Mouse (Mus musculus) granulocyte monocyte progenitor cell, adult 5-6 weeks (primary cell): ENCODE data around the gene Fgfr2. TPM values are rescaled to one million over a fixed set of nuclear protein-coding genes. Genes with fewer than 3 reads are reported as not detected.
"Not testable (repeated sequence)": the region's sequence is repeated elsewhere in the genome, so short reads cannot be mapped to it uniquely, and the experiment has no call there.

Experiments used
- ATAC-seq: replicated peaks from 2 replicates; pipeline ENCODE4 v1.8.0; 2016; ENCODE audit warnings: mild to moderate bottlenecking, moderate TSS enrichment, inconsistent platforms; ENCODE audit not compliant: poor library complexity, severe bottlenecking
- total RNA-seq, 2 experiments: library from RNA; stranded (forward) in 1 of 2; stranded (reverse) in 1 of 2; fragments of 200-712, 200-1000 nt in 1 of 2; fragments of >200 nt in 1 of 2; fragmentation: Nextera tagmentation in 1 of 2; gene quantifications; 2 replicates each; pipeline ENCODE4 v1.2.3; 2014 to 2017

Gene Fgfr2
- total RNA-seq, 2 experiments from 2014 or later = not detected

DNA sequence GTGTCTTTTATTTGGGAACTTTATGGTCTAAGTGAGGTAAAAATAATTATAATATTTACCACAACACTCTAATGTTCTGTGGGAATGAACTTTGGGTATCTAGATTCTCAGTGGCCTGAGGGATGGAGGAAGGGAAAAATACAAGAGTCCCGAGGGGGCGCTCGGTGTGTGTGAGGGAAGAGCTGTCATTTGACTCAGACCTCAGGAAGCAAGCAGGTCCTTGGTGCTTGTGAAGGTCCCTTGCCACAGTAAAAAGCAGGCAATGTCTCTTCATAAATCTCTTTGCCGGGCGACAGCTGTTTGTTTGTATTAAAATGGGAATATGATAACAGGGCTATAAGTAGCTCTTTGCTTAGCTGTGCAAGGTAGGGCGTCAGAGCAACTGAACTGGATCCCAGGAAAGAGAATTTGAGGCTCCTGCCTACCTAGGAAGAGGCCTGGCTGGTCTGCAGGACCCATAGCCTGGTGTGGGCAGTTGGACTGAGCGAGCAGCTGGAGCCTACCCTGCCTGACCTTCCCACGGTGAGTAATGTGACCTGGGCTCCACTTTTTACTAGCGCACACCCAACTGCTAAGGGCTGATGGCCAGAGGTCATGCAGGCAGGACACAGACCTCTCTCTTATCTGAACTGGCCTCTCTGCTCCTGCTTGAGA, 2554.2 kb downstream of the Fgfr2 start:
- no peak for ATAC-seq

DNA sequence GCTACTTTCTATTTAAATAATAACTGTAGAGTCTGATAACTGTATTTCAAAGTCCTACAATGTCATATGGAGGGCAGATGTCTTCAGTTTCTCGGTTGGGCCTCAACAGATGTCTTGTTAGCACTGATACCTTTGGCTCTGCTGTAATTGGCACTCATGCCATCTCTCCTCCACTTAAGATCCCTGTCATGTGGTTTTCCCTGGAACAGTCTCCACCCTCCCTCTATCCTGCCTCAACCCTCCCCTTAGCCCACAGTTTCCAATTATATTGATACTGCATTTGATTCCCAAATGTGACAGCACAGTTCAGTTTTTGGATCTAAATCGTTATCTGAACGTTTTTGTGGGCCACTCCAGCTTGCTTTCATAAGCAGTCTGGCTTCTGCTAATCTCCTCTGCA, 2558.6 kb downstream of the Fgfr2 start:
- ATAC-seq = no peak

DNA sequence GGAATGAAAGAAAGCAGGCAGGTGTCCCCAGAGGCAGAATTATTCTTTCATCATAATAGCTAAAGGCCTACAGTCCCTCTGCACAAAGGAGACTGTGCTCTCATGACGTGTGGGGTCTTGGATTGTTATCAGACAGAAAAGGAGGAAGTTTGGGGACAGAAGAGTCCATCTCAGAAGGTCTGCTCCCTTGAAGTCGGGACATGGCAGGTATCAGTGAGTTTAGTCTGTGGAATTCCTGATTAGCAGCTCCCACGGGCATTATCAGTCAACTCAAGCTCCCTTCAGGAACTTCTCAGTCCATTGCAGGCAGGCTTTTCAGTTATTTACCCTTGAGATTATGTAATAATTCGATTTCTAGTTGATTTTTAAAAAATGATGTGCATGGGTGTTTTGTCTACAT, 2559.3 kb downstream of the Fgfr2 start:
- ATAC-seq = no peak

DNA sequence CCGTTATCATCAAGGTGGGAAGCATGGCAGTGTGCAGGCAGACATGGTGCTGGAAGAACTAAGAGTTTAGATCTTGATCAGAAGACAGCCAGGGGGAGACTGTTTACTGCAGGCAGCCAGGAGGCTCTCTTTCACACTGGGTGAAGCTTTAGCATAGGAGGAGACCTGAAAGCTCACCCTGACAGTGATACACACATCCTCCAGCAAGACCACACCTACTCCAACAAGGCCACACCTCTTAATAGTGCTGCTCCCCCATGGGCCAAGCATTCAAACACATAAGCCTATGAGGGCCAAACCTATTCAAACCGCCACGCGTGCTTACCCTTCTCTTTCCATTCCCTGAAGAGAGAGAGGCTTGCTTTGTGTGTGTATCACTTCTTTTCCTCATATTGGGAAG, 2559.9 kb downstream of the Fgfr2 start:
- no peak for ATAC-seq

DNA sequence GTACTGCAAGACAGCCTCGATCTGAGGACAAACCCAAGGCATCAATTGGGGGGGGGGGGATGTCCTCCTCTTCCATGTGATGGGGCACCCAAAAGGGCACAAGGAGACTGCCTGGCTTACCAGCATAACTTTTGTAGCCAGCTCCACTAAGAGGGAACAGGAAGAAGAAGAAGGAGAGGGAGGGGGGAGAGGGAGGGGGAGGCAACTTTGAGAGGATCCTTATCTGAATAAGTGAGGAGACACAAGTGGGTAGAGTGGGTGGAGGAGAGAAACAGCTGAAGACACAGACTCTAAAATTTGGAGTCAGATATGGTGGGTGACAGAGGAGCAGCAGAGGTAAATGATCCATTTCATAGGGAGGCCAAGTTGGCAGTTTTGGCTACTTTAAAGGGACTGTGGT, 2562.2 kb downstream of the Fgfr2 start:
- peak; percentile 40; the same call in 1 of the 2 replicates for ATAC-seq

DNA sequence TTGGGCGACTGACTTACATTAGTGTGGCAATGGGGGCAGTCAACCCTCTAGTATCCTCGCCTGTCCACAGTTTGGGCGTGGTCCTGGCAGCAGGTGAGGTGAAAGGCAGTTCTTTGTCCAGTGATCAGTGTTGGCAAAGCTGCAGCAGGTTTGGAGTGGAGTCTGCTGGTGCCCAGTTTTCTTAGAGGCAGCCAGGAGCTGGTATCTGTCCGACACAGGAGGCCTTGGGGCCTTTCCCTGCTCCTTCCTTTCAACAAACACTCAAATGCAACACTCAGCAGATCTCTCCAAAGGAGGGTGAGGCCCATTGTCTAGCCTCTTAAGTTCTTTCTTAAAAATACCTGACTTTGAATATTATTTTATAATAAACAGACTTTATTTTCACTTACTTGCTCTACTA, 2564.6 kb downstream of the Fgfr2 start:
- ATAC-seq = no peak

DNA sequence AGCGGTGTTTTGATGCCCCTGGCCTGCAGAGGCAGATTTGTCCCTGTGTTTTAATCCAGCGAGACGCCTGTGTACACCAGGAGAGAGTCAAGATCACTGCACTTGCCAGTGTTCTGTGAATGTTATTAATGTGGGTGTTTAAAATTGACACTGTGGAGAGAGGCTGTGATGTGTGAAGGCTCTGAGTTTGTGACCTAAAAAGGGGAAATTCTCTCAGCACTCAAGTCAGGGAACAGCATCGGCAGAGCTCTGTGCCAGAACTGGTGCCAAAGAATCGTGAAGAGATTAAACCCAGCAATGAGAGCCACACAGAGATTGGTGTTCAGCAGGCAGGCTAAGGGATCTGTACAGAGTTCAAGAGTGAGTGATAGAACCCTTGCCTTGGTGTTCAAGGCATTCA, 2567.6 kb downstream of the Fgfr2 start:
- ATAC-seq = no peak

DNA sequence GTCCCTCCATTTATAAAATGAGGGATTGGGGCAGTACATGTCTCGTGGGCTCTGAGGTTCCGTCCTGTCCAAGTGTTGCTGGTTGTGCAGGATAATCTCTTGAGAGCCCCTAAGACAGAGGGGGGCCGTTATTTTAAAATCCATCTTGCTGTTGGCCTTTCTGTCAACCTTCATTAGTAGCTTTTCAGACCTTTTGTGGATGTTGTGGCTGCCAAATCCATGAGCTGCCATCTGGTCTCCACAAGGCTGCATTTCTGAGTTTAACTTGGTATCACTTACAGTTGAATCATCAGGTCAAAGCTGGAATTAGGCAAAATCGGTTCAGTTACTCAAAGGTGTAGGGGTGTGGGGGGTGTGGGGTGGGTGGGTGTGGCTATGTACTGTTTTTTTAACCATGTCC, 2569.8 kb downstream of the Fgfr2 start:
- ATAC-seq = no peak

DNA sequence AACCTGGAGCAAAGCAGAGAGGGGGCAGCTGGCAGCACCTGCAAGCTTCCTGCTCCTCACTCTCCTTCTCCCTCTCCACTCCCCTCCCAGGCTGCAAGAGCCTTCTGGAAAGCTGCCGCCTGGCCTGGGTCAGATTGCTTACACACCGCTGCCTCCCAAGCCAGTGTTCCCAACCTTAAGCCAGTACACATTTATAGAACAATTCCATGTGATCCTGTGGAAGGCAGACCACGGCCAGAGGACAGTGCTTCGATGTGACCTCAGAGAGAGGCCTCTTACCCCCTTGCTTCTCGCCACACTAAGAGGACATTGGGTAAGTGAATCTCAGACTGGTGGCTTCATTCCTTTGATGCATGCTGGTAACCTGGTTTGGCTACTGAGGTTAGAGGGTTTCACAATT, 2570.4 kb downstream of the Fgfr2 start:
- peak; percentile 73 for ATAC-seq

DNA sequence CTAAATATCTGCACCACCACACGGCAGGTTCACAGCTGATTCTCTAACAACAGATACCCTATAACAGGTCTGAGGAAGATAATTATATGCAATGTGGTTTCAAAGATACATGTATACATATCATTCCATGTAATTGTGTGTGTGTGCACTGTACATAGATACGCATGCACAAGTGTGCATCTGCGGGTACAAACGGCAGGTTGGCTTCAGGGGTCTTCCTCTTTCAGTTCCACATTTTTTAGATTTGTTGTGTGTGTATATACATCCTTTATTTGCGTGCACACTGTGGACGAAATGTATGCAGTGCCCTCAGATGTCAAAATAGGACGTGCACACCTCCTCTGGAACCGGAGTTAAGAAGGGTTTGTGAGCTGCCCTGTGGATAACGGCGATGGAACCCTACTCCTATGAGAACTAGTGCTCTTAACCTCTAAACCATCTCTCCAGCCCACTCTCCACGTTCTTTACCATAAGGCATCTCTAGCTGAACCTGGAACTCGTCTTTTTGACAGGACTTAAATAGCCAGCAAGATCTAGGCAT, 2575.4 kb downstream of the Fgfr2 start:
- ATAC-seq = peak; percentile 71

DNA sequence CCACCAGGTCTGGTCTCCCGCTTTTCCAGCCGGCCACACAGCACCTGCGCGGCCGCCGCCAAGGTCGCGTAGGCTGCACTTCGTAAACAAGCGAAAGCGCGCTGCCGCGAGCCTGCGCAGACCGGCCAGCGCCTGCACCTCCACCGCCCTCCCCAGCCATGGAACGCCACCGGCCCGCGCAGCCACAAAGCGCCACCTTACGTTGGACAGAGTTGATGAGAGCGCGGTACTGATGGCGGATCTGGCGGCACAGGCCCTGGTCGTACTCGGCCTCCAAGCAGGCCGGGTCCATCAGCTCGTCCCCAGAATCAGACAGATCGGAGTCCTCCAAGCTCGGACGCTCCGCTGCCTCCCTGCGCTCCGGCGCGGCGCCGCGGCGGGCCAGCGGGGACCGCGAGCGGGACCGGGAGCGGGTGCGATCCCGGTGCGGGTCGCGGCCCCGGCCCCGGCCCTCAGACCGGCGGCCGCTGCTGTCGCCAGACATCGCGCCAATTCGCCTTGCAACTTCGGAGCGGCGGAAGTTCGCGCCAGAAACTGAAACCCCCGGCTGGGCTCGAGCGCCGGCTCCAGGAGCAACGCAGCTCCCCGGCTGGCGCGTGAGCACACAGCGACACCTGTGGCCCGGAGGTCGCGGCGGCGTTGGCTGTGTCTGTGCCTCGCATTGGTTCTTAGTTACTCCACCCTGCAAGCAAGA, 2576.2 kb downstream of the Fgfr2 start:
- peak; percentile 90 for ATAC-seq

DNA sequence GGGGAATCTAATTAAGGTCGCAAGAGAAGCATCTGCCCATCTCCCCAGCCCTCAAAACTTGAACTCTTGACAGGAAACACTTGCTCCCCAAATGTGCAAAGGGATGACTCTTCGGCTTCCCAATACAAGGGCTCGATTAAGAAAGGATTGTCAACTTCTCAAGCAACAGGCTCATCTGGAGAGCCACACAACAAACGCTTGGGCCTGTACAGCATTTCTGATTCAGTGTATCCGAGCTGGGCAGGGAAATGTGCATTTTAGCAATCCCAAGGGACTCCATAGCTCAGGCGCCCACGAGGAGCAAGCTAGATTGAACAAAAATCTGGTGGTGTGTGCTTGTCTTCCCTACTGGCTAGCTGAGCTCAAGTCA, 2576.7 kb downstream of the Fgfr2 start:
- no peak for ATAC-seq

DNA sequence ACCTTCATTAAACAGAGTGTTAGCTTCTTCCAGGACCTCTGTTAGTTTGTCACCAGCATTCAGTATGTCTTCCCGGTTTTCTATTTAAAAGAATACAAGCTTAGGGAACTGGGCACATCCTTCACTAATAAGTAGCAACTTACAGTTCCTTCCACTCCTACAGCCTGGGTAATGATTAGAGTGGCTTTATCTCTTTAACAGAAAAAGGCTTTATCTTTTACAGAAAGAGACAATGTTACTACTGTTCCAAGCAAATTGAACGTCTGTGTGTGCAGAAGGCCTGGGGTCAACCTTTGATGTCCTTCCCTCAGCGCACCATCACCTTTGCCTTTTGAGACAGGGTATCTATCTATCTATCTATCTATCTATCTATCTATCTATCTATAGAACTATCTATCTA, 2577.3 kb downstream of the Fgfr2 start:
- ATAC-seq = no peak

DNA sequence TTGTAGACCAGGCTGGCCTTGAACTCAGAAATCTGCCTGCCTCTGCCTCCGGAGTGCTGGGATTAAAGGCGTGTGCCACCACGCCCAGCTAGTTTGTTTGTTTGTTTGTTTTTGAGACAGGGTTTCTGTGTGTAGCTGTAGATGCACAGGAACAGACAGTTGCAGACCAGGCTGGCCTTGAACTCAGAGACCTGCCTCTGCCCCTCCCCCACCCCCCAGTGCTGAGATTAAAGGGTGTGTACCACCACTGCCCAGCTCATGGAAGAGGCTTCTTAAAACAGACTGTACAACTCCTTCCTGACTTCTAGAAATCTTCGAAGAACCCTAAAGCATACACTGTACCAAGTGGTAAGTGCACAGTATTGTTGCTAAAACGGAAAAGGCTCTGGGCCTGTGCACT, 2577.7 kb downstream of the Fgfr2 start:
- ATAC-seq = no peak

DNA sequence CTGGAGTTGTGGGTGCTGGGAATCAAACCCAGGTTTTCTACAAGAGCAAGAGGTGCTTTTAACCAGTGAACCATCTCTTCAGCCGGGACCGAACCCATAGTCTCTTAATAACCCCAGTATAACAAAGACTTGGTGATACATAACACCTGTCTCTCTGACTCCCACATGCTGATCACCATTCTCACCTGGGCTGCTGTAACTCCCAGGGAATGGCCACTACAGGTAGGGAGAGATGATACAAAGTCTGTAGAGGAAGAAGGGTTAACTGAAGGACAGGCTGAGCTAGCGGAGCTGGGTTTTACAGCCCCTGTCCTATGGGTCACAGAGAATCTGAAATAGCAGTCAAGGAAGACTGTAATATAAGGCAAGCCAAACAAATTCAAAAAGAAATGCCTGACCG, 2580.0 kb downstream of the Fgfr2 start:
- no peak for ATAC-seq

DNA sequence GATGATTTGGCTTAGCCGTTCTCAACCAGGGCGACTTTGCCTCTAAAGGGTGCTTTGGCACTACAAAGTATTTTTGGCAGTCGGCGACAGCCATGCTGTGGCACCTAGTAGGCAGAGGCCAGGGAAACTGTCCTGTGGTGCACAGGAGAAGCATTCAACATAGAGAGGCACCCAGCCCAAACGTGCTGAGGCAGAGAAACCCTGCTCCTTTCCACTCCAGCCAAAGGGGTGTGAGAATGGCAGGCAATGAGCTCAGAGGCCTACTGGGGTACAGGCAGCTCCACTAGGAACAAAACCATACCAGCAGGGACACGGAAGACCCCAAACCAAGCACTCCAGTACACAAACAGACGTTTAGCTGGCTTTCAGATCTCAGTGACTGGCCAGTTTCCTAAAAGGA, 2583.0 kb downstream of the Fgfr2 start:
- ATAC-seq = no peak

DNA sequence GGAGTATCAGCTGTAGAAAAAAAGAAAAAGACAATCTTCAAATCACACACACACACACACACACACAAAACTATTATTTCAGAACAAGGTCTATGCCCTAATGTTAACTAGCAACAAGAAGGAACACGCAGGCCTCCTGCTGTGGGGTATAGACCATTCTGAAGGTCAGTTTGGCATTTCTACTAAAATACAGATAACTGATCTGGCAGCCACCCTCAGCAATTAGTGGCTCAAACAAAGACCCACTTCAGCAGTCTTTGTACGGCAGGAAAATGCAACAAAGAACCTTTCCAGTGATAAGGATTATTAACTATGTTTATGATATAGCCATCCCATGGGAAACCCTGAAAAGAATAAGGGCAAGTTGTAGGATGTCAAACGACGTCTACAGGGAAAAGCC, 2586.1 kb downstream of the Fgfr2 start:
- no peak for ATAC-seq

DNA sequence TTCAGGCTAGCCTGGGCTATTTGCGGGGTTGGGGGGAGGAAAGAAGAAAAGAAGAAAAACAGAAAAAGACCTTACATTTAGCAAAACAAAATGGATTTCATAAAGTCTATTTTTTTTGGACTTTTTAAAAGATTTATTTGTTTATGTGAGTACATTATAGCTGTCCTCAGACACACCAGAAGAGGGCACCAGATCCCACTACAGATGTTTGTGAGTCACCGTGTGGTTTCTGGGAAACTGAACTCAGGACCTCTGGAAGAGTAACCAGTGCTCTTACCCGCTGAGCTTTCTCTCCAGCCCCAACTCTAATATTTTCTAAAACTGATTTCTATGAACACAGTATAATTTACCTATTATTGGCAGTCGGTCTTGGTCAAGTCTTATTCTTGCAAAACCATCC, 2588.0 kb downstream of the Fgfr2 start:
- no peak for ATAC-seq

DNA sequence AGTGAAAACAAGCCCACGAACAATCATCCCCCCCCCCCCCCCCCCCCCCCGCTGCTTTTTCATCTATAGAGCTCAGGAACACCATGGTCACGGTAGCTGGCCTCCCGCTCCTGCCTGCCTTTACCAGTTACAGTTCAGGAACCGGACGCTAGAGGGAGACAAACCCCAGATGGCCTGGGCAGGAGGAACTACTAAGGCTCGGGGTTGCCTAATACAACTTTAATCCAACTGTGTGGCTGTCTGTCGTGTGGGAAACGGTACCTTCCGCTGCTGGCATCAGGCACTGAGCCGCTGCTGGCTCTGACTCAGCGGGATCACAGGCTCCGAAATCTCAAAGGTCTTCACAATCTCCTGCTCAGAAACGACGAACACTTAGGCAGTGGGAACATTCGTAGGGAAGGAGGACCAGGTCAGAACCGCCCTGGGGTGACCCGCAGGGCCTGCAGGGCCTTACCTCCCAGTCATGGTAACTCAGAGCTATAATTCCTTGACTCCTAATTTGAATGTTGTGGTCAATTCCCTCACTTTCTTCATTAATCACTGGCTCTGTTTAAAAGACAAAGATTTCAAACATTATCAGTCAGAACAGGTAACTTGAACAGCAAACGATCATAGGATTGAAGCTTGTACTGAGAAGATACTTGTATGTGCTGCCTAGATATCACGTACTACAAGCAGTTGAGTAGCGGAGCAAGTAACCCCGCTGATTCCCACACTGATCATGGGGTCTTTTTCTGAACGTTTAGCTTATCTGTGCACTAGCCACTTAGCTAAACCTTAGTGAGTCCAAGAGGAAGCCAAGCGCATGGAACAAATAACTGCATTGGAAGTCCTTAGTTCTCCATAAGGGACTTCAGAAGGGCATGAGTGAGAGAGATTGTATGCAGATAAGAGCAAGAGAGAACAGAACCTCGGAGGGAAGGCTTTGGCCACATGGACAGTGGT, 2589.6 kb downstream of the Fgfr2 start:
- ATAC-seq = peak; percentile 100

DNA sequence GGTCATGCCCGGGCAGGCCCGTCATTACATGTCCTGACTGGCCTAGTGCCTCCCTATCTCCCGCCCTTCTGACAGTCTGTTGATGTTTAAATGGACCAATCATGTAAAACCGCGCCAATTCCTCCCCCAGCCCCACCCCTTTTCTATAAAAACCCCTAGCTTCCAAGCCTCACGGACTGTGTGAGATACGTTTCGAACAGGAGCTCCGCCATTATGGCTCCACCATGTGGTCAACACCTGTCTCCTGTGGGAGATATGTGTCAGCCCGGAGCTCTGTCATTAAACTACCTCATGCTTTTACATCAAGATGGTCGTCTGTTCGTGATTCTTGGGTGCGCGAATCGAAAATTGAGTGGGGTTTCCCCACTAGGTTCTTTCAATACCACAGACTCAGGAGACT, 2592.0 kb downstream of the Fgfr2 start:
- not testable (repeated sequence) for ATAC-seq

DNA sequence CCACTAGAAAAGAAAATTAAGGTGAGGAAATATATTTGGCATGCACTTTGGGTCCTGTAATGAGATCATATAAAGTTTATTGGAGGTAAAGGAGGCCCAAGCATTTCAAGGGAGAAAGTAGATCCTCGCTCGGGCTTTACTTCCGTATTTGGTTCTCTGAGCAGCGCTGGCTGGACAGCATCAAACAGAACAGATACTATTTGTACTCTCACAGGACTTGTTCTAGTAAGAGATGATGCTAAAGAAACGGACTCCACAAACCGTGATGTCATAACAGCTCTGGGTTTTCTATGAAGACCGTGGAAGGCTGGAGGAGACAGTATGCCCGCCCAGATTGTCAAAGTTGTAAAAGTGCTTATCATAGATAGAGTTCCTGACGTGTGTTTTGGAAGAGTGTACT, 2595.8 kb downstream of the Fgfr2 start:
- no peak for ATAC-seq
